Comparison of ENCODE assay signal across 13 mouse cellular contexts in genomic region chr5:111592807-111593206, GRCm38 (mm10).
"Had no signal": no experiment of that assay in that cellular context is flagged by ENCODE, and none has a peak within 500 bp of the region (broad histone marks: within the 10 kb centered on the region; RNA-seq: fewer than 3 reads in every experiment).

No protein-coding gene starts in this region.

- H3K27ac ChIP-seq: kidney, embryonic 15.5 days; left cerebral cortex, adult 2 months; limb, embryonic 15.5 days; liver, embryonic 13.5 days; neural tube, embryonic 13.5 days; stomach, embryonic 15.5 days had no signal

- H3K9ac ChIP-seq: kidney, embryonic 15.5 days; limb, embryonic 15.5 days; liver, embryonic 13.5 days; neural tube, embryonic 13.5 days; stomach, embryonic 15.5 days had no signal

- H3K4me2 ChIP-seq: kidney, embryonic 15.5 days; limb, embryonic 15.5 days; liver, embryonic 13.5 days; midbrain, embryonic 11.5 days; neural tube, embryonic 13.5 days; stomach, embryonic 15.5 days had no signal

- H3K27me3 ChIP-seq: limb, embryonic 15.5 days; liver, embryonic 13.5 days; neural tube, embryonic 13.5 days; stomach, embryonic 15.5 days had no signal

- H3K4me3 ChIP-seq: kidney, embryonic 15.5 days; left cerebral cortex, adult 2 months; limb, embryonic 15.5 days; liver, embryonic 13.5 days; neural tube, embryonic 13.5 days; stomach, embryonic 15.5 days had no signal

- H3K36me3 ChIP-seq: kidney, embryonic 15.5 days; limb, embryonic 15.5 days; liver, embryonic 13.5 days; neural tube, embryonic 13.5 days; stomach, embryonic 15.5 days had no signal

- DNase-seq: kidney, postnatal 14 days; liver, embryonic 13.5 days; lung, adult 18-20 months; right cerebral cortex, postnatal 14 days; thymus, adult 2 months; thymus, postnatal 36 days had no signal

- ATAC-seq: midbrain, embryonic 16.5 days had no signal

- H3K4me1 ChIP-seq: liver, embryonic 13.5 days had no signal

- H3K9me3 ChIP-seq: kidney, embryonic 15.5 days; limb, embryonic 15.5 days; liver, embryonic 13.5 days; neural tube, embryonic 13.5 days; stomach, embryonic 15.5 days had no signal
